Mouse (Mus musculus): Measurements from ENCODE around the gene Fam104a.

- no peak for TF ChIP-seq USF1 (IDR thresholded peaks at IDR 0.05; ENCODE audit: low read depth, low read length)
- no peak for TF ChIP-seq MAX (IDR thresholded peaks at IDR 0.05; ENCODE audit: low read length)
- TF ChIP-seq EP300 (IDR thresholded peaks at IDR 0.05; ENCODE audit: low read length), result no peak
- TF ChIP-seq ZMIZ1 (IDR thresholded peaks at IDR 0.05; ENCODE audit: low read depth, low read length), result no peak
- TF ChIP-seq CTCF (conservative IDR thresholded peaks at IDR 0.05 in 1 of 2, IDR thresholded peaks at IDR 0.05 in 1 of 2; ENCODE audit: low read depth in 2 of 2, low read length in 2 of 2), result no peak
- no peak for TF ChIP-seq RAD21 (IDR thresholded peaks at IDR 0.05; ENCODE audit: low read depth, low read length)
- TF ChIP-seq POLR2A (IDR thresholded peaks at IDR 0.05; ENCODE audit: low read depth, low read length), result no peak
- no peak for TF ChIP-seq TCF12 (IDR thresholded peaks at IDR 0.05; ENCODE audit: low read depth, low read length)
These were observed 17.3 kb downstream of the Fam104a start for GRCm38 (mm10) chr11:113666648-113667047.
